Mouse (Mus musculus) gastrocnemius, adult 18-20 months (tissue): ENCODE measurements around the gene Gm9887. TPM values are rescaled to one million over a fixed set of nuclear protein-coding genes. Genes with fewer than 3 reads are reported as not detected.

ENCODE experiments used
- DNase-seq: peaks from one replicate; pipeline ENCODE4 v3.0.0; 2021; ENCODE audit warnings: low spot score
- long read RNA-seq, 2 experiments: library from polyadenylated mRNA; stranded (forward); transcript quantifications; one replicate each; pipeline ENCODE4 v2.0.0; 2021
- total RNA-seq, 2 experiments: library from RNA; stranded (reverse); gene quantifications; 2 replicates each; pipeline ENCODE4 v1.2.3; 2021

Gm9887 gene
- not detected for total RNA-seq
- long read RNA-seq, experiment 1: 0 reads
- long read RNA-seq, experiment 2: 0 reads

- DNase-seq: peak; percentile 98
Observed at GRCm38 (mm10) chr12:69371854-69372671, at the start of gene Gm9887, which contains the start of gene Arf6. Gene Gm9887 (minus strand): TSS chr12:69372458. Gene Arf6 (plus strand): TSS chr12:69372150.

- DNase-seq: no peak
Observed at GRCm38 (mm10) chr12:69420716-69421115, 48.5 kb upstream of the Gm9887 start.

GRCm38 (mm10) chr12:69419606-69420005 is 47.3 kb upstream of the Gm9887 start:
- no peak for DNase-seq

GRCm38 (mm10) chr12:69419017-69419605 is 46.9 kb upstream of the Gm9887 start:
- no peak for DNase-seq

- no peak for DNase-seq
Observed at GRCm38 (mm10) chr12:69418606-69419005, 46.3 kb upstream of the Gm9887 start.

- DNase-seq: no peak
Observed at GRCm38 (mm10) chr12:69417701-69418291, 45.5 kb upstream of the Gm9887 start.

GRCm38 (mm10) chr12:69416793-69417192 is 44.5 kb upstream of the Gm9887 start:
- no peak for DNase-seq

GRCm38 (mm10) chr12:69414826-69415572 is 42.7 kb upstream of the Gm9887 start:
- DNase-seq: peak; percentile 50

- no peak for DNase-seq
Observed at GRCm38 (mm10) chr12:69413303-69413702, 41.0 kb upstream of the Gm9887 start.

- DNase-seq: no peak
Observed at GRCm38 (mm10) chr12:69411936-69412335, 39.7 kb upstream of the Gm9887 start.

GRCm38 (mm10) chr12:69410767-69411166 is 38.5 kb upstream of the Gm9887 start:
- no peak for DNase-seq

GRCm38 (mm10) chr12:69402594-69403167 is 30.4 kb upstream of the Gm9887 start:
- no peak for DNase-seq

- no peak for DNase-seq
Observed at GRCm38 (mm10) chr12:69402100-69402499, 29.8 kb upstream of the Gm9887 start.

GRCm38 (mm10) chr12:69400871-69401286 is 28.6 kb upstream of the Gm9887 start:
- no peak for DNase-seq

GRCm38 (mm10) chr12:69400367-69400766 is 28.1 kb upstream of the Gm9887 start:
- DNase-seq: no peak

GRCm38 (mm10) chr12:69394456-69394855 is 22.2 kb upstream of the Gm9887 start:
- DNase-seq: no peak

GRCm38 (mm10) chr12:69393076-69393475 is 20.8 kb upstream of the Gm9887 start:
- DNase-seq: no peak

- DNase-seq: no peak
Observed at GRCm38 (mm10) chr12:69390000-69390698, 17.9 kb upstream of the Gm9887 start.

- DNase-seq: no peak
Observed at GRCm38 (mm10) chr12:69389273-69389938, 17.1 kb upstream of the Gm9887 start.

- DNase-seq: no peak
Observed at GRCm38 (mm10) chr12:69388321-69388869, 16.1 kb upstream of the Gm9887 start.
